15 mouse cellular contexts compared by ENCODE assay signal in genomic region chr12:85521101-85521500, GRCm38 (mm10).
"Had no signal": no experiment of that assay in that cellular context is flagged by ENCODE, and none has a peak within 500 bp of the region (broad histone marks: within the 10 kb centered on the region; RNA-seq: fewer than 3 reads in every experiment).

No protein-coding gene starts in this region.

- H3K27me3 ChIP-seq: heart, embryonic 13.5 days; heart, embryonic 15.5 days; hindbrain, embryonic 13.5 days; hindbrain, embryonic 15.5 days; limb, embryonic 13.5 days; limb, embryonic 15.5 days; liver, embryonic 12.5 days had no signal

- DNase-seq: layer of hippocampus, adult 9-11 months; layer of hippocampus, postnatal 36 days; left cerebral cortex, postnatal 4 days had no signal

- H3K4me3 ChIP-seq: heart, adult 2 months; heart, embryonic 13.5 days; heart, embryonic 15.5 days; hindbrain, embryonic 13.5 days; hindbrain, embryonic 15.5 days; limb, embryonic 13.5 days; limb, embryonic 15.5 days; liver, embryonic 12.5 days had no signal

- ATAC-seq: hindbrain, postnatal 0 days; intestine, embryonic 16.5 days; liver, embryonic 12.5 days had no signal

- H3K9ac ChIP-seq: heart, embryonic 13.5 days; heart, embryonic 15.5 days; hindbrain, embryonic 13.5 days; hindbrain, embryonic 15.5 days; limb, embryonic 13.5 days; limb, embryonic 15.5 days; liver, embryonic 12.5 days had no signal

- H3K4me1 ChIP-seq: liver, embryonic 12.5 days had no signal

- H3K27ac ChIP-seq: heart, adult 2 months; heart, embryonic 13.5 days; heart, embryonic 15.5 days; hindbrain, embryonic 13.5 days; hindbrain, embryonic 15.5 days; hindbrain, postnatal 0 days; kidney, postnatal 0 days; limb, embryonic 13.5 days; limb, embryonic 15.5 days; liver, embryonic 12.5 days had no signal

- H3K4me2 ChIP-seq: heart, embryonic 11.5 days; heart, embryonic 13.5 days; heart, embryonic 15.5 days; hindbrain, embryonic 13.5 days; hindbrain, embryonic 15.5 days; limb, embryonic 13.5 days; limb, embryonic 15.5 days; liver, embryonic 12.5 days had no signal

- H3K36me3 ChIP-seq: heart, embryonic 13.5 days; heart, embryonic 15.5 days; hindbrain, embryonic 13.5 days; hindbrain, embryonic 15.5 days; limb, embryonic 13.5 days; limb, embryonic 15.5 days; liver, embryonic 12.5 days had no signal

- H3K9me3 ChIP-seq: heart, embryonic 13.5 days; heart, embryonic 15.5 days; hindbrain, embryonic 13.5 days; hindbrain, embryonic 15.5 days; limb, embryonic 13.5 days; limb, embryonic 15.5 days; liver, embryonic 12.5 days had no signal
